Mouse (Mus musculus): ENCODE measurements around the gene Rab11fip5. TPM values are rescaled to one million over a fixed set of nuclear protein-coding genes. Genes with fewer than 3 reads are reported as not detected.

Rab11fip5 gene
- total RNA-seq (2014; rRNA removed) (62.6 and 66.5 TPM in 2 replicates), polyA plus RNA-seq (2015; fragmentation: Nextera tagmentation; extraction: Ambion mirVana) (23.4 and 26.7 TPM in 2 replicates)

DNA sequence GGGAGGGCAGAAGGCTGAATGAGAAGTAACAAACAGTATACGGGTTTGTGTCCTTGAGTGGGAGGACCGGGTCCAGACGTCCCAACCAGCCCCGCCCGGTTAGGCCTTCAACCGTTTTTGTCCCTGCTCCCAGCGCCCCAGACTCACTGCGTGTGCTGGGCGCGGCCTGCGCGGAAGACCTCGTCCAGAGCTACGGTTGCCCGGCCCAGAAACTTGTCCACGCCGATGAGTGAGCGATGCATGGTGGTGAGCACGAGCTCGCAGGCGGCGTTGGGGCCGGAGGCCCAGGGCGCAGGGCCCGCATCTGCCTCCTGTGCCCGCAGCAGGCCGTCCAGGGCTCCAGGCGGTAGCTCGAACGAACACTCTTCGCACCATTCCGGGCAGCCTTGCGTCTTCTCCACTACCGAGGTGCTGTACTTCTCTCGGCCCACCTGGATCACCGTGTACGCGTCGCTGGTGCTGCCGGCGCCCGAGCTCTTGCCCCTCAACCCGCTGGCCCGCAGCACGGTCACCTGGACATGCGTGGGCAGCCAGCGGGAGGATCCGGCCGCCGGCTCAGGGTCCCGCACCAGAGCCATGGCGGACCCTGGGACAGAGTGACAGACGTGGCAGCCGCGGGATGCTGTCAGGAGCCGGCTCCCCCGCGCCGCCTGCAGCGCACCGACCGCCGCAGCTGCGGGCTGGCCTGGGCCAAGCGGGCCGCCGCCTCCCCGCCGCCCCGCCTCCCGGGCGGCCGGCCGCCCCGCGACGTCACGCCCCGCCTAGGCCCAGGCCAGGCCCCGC lies at the start of gene Rab11fip5:
Rab11fip5 (minus strand) TSS at position 684 of the 783 bp plus-strand sequence.
- Histone ChIP-seq H3K9me3 (ENCODE audit: low read length) (no peaks in the 10 kb centered on the region), H3K9ac (replicated peaks; ENCODE audit: low read length) (peak within 1 kb of the TSS; percentile 93), H3K27ac (peak within 1 kb of the TSS; percentile 89), H3K27me3 (ENCODE audit: insufficient read depth, low read length) (no peaks in the 10 kb centered on the region), H3K4me2 (ENCODE audit: low read depth, low read length) (peak within 1 kb of the TSS; percentile 82), H3K4me1 (ENCODE audit: insufficient read depth, low read length) (peaks cover 30% of the 10 kb centered on the region), H3K36me3 (ENCODE audit: insufficient read depth, low read length) (no peaks in the 10 kb centered on the region), H3K4me3 (ENCODE audit: low read length) (peak within 1 kb of the TSS; percentile 80)
- 1% methylated on average over 71 of the region's 80 CpGs for WGBS
- DNase-seq (ENCODE audit: low spot score) (peak; percentile 42), ATAC-seq (peak; percentile 21)
- no peak for TF ChIP-seq CTCF (IDR thresholded peaks at IDR 0.05; ENCODE audit: low read depth)

- no peak within 1 kb of the TSS for H3K9ac ChIP-seq (replicated peaks; ENCODE audit: low read length)
- no peak for ATAC-seq
- H3K27me3 ChIP-seq (ENCODE audit: insufficient read depth, low read length) = no peaks in the 10 kb centered on the region
- TF ChIP-seq CTCF (IDR thresholded peaks at IDR 0.05; ENCODE audit: low read depth) = no peak
- H3K9me3 ChIP-seq (ENCODE audit: low read length) = no peaks in the 10 kb centered on the region
- H3K4me3 ChIP-seq (ENCODE audit: low read length) = no peak within 1 kb of the TSS
- H3K27ac ChIP-seq = no peak within 1 kb of the TSS
- no peaks in the 10 kb centered on the region for H3K4me1 ChIP-seq (ENCODE audit: insufficient read depth, low read length)
- H3K36me3 ChIP-seq (ENCODE audit: insufficient read depth, low read length) = no peaks in the 10 kb centered on the region
- no peak within 1 kb of the TSS for H3K4me2 ChIP-seq (ENCODE audit: low read depth, low read length)
- 15% methylated on average over 28 of the region's 28 CpGs for WGBS
- DNase-seq (ENCODE audit: low spot score) = no peak
Measured at GRCm38 (mm10) chr6:85423836-85424379, 49.5 kb upstream of the Rab11fip5 start, which contains the start of gene Noto. Noto (plus strand) TSS chr6:85423886.

DNA sequence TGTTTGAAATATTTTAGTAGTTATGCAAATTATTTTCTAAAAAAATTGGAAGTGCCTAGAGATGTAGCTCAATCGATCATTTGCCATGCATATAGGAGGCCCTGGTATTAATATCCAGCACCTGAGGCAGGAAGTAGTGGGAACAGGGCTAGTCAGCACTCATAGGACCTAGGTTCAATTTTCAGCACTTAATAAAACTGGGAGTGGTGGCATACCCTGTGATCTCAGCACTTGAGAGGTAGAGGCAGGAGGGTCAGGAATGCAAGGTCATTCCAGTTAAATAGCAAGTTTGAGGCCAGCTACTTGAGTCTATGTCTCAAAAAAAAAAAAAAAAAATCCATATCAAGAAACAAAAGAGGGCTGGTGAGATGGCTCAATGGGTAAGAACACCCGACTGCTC lies 44.7 kb upstream of the Rab11fip5 start:
- H3K27ac ChIP-seq = no peak overlapping the region
- DNase-seq (ENCODE audit: low spot score) (no peak), ATAC-seq (no peak)
- H3K27me3 ChIP-seq (ENCODE audit: insufficient read depth, low read length) = no peaks in the 10 kb centered on the region
- no peak for TF ChIP-seq CTCF (IDR thresholded peaks at IDR 0.05; ENCODE audit: low read depth)
- H3K4me1 ChIP-seq (ENCODE audit: insufficient read depth, low read length) = no peaks in the 10 kb centered on the region
- H3K9me3 ChIP-seq (ENCODE audit: low read length) = no peaks in the 10 kb centered on the region
- H3K36me3 ChIP-seq (ENCODE audit: insufficient read depth, low read length) = no peaks in the 10 kb centered on the region
- no peak overlapping the region for H3K9ac ChIP-seq (replicated peaks; ENCODE audit: low read length)
- H3K4me2 ChIP-seq (ENCODE audit: low read depth, low read length) = no peak overlapping the region
- 90% methylated on average over 2 of the region's 2 CpGs for WGBS
- H3K4me3 ChIP-seq (ENCODE audit: low read length) = no peak overlapping the region

DNA sequence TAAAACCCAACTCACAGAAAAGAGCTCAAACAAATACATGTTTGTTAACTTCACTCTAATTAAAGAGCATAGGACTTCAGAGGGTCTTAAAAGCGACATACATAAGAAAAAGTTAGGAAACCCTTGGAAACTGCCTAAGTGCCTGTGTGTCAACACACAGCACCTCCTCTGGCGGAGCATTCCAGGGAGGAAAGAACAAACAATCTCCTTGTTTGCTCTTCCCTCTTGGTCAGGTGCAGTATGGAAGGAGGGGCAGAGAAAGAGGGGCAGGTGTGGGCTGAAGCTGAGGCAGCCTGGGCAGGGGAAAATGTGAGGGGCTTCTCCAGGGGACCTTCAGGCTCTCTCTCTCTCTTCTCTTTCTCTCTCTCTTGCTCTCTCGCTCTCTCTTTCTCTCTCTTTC lies 41.4 kb upstream of the Rab11fip5 start:
- no peak overlapping the region for H3K4me2 ChIP-seq (ENCODE audit: low read depth, low read length)
- ATAC-seq (no peak), DNase-seq (ENCODE audit: low spot score) (no peak)
- no peak overlapping the region for H3K27ac ChIP-seq
- no peak overlapping the region for H3K9ac ChIP-seq (replicated peaks; ENCODE audit: low read length)
- no peak for TF ChIP-seq CTCF (IDR thresholded peaks at IDR 0.05; ENCODE audit: low read depth)
- H3K27me3 ChIP-seq (ENCODE audit: insufficient read depth, low read length) = no peaks in the 10 kb centered on the region
- no peaks in the 10 kb centered on the region for H3K4me1 ChIP-seq (ENCODE audit: insufficient read depth, low read length)
- 61% methylated on average over 3 of the region's 3 CpGs for WGBS
- H3K36me3 ChIP-seq (ENCODE audit: insufficient read depth, low read length) = no peaks in the 10 kb centered on the region
- H3K9me3 ChIP-seq (ENCODE audit: low read length) = no peaks in the 10 kb centered on the region
- H3K4me3 ChIP-seq (ENCODE audit: low read length) = no peak overlapping the region

GRCm38 (mm10) chr6:85410771-85411273 lies 36.4 kb upstream of the Rab11fip5 start:
- TF ChIP-seq CTCF (IDR thresholded peaks at IDR 0.05; ENCODE audit: low read depth) = peak; percentile 80
- Histone ChIP-seq H3K27me3 (ENCODE audit: insufficient read depth, low read length) (peaks cover 22% of the 10 kb centered on the region), H3K27ac (no peak overlapping the region), H3K9me3 (ENCODE audit: low read length) (no peaks in the 10 kb centered on the region), H3K4me3 (ENCODE audit: low read length) (no peak overlapping the region), H3K4me2 (ENCODE audit: low read depth, low read length) (no peak overlapping the region), H3K4me1 (ENCODE audit: insufficient read depth, low read length) (0 out of 2 replicates have a peak, but pooled peaks cover 6% of the 10 kb centered on the region), H3K36me3 (ENCODE audit: insufficient read depth, low read length) (no peaks in the 10 kb centered on the region), H3K9ac (replicated peaks; ENCODE audit: low read length) (no peak overlapping the region)
- WGBS = 13% methylated on average over 13 of the region's 13 CpGs
- DNase-seq (ENCODE audit: low spot score) (peak; percentile 90), ATAC-seq (peak; percentile 90)

- no peak for ATAC-seq
- Histone ChIP-seq H3K27ac (no peak overlapping the region), H3K9me3 (ENCODE audit: low read length) (no peaks in the 10 kb centered on the region), H3K27me3 (ENCODE audit: insufficient read depth, low read length) (peaks cover 22% of the 10 kb centered on the region), H3K4me3 (ENCODE audit: low read length) (peak overlapping the region; percentile 31), H3K36me3 (ENCODE audit: insufficient read depth, low read length) (no peaks in the 10 kb centered on the region), H3K4me1 (ENCODE audit: insufficient read depth, low read length) (0 out of 2 replicates have a peak, but pooled peaks cover 6% of the 10 kb centered on the region), H3K9ac (replicated peaks; ENCODE audit: low read length) (peak overlapping the region; percentile 31; the same call in 1 of the 2 replicates), H3K4me2 (ENCODE audit: low read depth, low read length) (peak overlapping the region; percentile 58)
- peak; percentile 17 for DNase-seq (ENCODE audit: low spot score)
- WGBS = 2% methylated on average over 31 of the region's 31 CpGs
- no peak for TF ChIP-seq CTCF (IDR thresholded peaks at IDR 0.05; ENCODE audit: low read depth)
Measured at GRCm38 (mm10) chr6:85409003-85409402, 34.6 kb upstream of the Rab11fip5 start.

All from hindbrain, postnatal 0 days (tissue).